Mouse (Mus musculus) stomach, embryonic 16.5 days (tissue): ENCODE results near the gene Ptprb. TPM values are rescaled to one million over a fixed set of nuclear protein-coding genes. Genes with fewer than 3 reads are reported as not detected.

Source experiments
- ATAC-seq: fragments of 200-750 bp; cut with Nextera tagmentation; 2 replicates; pipeline ENCODE4 v1.8.0; 2017; ENCODE audit warnings: moderate number of reproducible peaks, moderate TSS enrichment; ENCODE audit not compliant: insufficient read depth, low FRiP score
- H3K27ac ChIP-seq: fragments of 300-500 bp; sonication (generic); 2 replicates; pipeline ENCODE4 v1.5.1; 2014; ENCODE audit warnings: low read length
- H3K27me3 ChIP-seq: fragments of 300-500 bp; sonication (generic); 2 replicates; pipeline ENCODE4 v1.6.1; 2014; ENCODE audit warnings: low read length, control low read depth, mixed read lengths; ENCODE audit not compliant: control insufficient read depth, insufficient read depth
- H3K36me3 ChIP-seq: fragments of 300-500 bp; sonication (generic); 2 replicates; pipeline ENCODE4 v1.6.1; 2014; ENCODE audit warnings: low read length; ENCODE audit not compliant: control insufficient read depth, insufficient read depth
- H3K4me1 ChIP-seq: fragments of 300-500 bp; sonication (generic); 2 replicates; pipeline ENCODE4 v1.6.1; 2014; ENCODE audit warnings: low read length, control low read depth, mixed read lengths; ENCODE audit not compliant: control insufficient read depth, insufficient read depth
- H3K4me2 ChIP-seq: fragments of 300-500 bp; sonication (generic); 2 replicates; pipeline ENCODE4 v1.6.1; 2014; ENCODE audit warnings: low read depth, low read length, mixed read lengths
- H3K4me3 ChIP-seq: fragments of 300-500 bp; sonication (generic); replicated peaks from 2 replicates; pipeline ENCODE4 v1.5.1; 2014; ENCODE audit warnings: mild to moderate bottlenecking, low read length
- H3K9ac ChIP-seq: fragments of 300-500 bp; sonication (generic); 2 replicates; pipeline ENCODE4 v1.6.1; 2014; ENCODE audit warnings: low read length
- H3K9me3 ChIP-seq: fragments of 300-500 bp; sonication (generic); replicated peaks from 2 replicates; pipeline ENCODE4 v1.6.1; 2016; ENCODE audit warnings: low read length, control low read depth; ENCODE audit not compliant: control insufficient read depth
- WGBS: fragments of 180-500 bp; shearing (Covaris S2); extraction: QIAGEN DNeasy Blood & Tissue Kit; methylation state at CpG from one replicate; pipeline ENCODE4 v1.1.7; 2014; 5-methylcytosine and 5-hydroxymethylcytosine counted together
- polyA plus RNA-seq: library from polyadenylated mRNA; unstranded; fragments of >200 nt; fragmentation: Nextera tagmentation; extraction: Ambion mirVana; gene quantifications from 2 replicates; pipeline ENCODE4 v1.2.1, GENCODE M21; 2015

The Ptprb gene
- polyA plus RNA-seq: 5.2 and 5.6 TPM in 2 replicates

DNA sequence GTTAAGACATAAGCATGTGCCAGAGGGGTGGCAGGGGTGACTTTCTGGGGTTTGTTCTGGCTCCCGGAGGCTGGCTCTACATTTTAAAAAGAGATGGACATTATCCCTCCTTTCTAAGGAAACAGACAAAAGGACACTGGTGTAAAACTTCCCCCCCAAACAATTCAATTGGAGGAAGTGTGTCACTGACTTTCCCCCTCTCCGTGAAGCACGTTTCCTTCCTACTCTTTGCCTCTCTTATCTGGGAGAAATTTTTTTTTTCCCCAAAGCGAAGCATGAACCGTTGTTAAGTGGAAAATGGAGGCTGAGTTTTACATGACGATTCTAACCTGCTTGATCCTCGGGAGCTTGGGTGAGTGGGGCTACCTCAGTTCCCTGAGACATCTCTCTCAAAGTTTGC lies at the start of gene Ptprb:
Gene Ptprb (plus strand): TSS at position 244 of the 400 bp plus-strand sequence.
- no peak for ATAC-seq
- Histone ChIP-seq H3K27me3 (no peaks in the 10 kb centered on the region), H3K9ac (no peak within 1 kb of the TSS), H3K27ac (no peak within 1 kb of the TSS), H3K4me3 (peak within 1 kb of the TSS; percentile 27), H3K36me3 (no peaks in the 10 kb centered on the region), H3K9me3 (no peaks in the 10 kb centered on the region), H3K4me1 (no peaks in the 10 kb centered on the region), H3K4me2 (no peak within 1 kb of the TSS)
- 47% methylated on average over 7 of the region's 7 CpGs for WGBS

DNA sequence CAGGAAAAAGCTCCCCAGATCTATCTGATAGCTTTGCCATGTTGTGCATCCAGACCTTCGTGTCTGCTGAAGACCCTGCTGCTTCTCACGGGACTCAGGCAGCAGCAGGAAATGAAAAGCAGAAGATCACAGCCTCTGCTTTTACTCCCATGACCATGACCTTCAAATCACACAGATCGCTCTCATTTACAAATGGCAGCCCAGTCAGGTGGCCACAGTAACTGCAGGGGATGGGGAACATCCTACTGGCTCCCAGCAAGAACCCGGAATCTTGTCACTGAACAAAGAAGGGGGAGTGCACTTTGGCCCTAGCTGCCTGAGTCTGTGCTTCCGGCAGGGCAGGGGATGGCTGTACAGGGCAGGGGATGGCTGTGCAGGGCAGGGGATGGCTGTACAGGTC lies 40.0 kb upstream of the Ptprb start:
- Histone ChIP-seq H3K9me3 (no peaks in the 10 kb centered on the region), H3K9ac (no peak overlapping the region), H3K4me3 (no peak overlapping the region), H3K27me3 (no peaks in the 10 kb centered on the region), H3K4me1 (no peaks in the 10 kb centered on the region), H3K36me3 (no peaks in the 10 kb centered on the region), H3K27ac (no peak overlapping the region), H3K4me2 (no peak overlapping the region)
- no peak for ATAC-seq
- WGBS: 62% methylated on average over 5 of the region's 5 CpGs

DNA sequence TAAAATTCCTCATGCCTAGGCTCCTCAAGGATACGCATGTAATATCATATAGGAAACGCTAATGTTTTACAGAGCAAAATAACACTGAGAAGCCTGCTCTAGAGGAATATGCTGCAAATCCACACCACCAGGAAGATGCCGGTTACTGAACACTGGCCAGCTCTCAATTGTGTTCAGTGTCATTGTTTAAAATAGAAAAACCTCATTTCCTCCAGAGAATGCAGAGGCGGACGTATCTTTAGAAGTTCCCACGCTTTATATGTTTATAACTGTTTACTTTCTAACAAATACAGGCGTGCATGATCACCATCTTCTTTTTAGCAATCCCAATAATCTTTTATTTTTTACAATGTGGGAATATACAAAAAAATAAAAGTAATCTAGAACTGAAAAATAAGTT lies 33.1 kb upstream of the Ptprb start:
- Histone ChIP-seq H3K36me3 (no peaks in the 10 kb centered on the region), H3K4me2 (no peak overlapping the region), H3K9ac (no peak overlapping the region), H3K4me1 (no peaks in the 10 kb centered on the region), H3K27ac (no peak overlapping the region), H3K4me3 (no peak overlapping the region), H3K9me3 (no peaks in the 10 kb centered on the region), H3K27me3 (no peaks in the 10 kb centered on the region)
- ATAC-seq: no peak
- 39% methylated on average over 7 of the region's 7 CpGs for WGBS

GRCm38 (mm10) chr10:116243373-116243772 lies 31.9 kb upstream of the Ptprb start:
- WGBS: 38% methylated on average over 7 of the region's 7 CpGs
- ATAC-seq: no peak; the same call in 1 of the 2 replicates

GRCm38 (mm10) chr10:116245632-116246031 lies 29.7 kb upstream of the Ptprb start:
- no peaks in the 10 kb centered on the region for H3K9me3 ChIP-seq
- 63% methylated on average over 2 of the region's 2 CpGs for WGBS
- H3K4me2 ChIP-seq: no peak overlapping the region
- no peak overlapping the region for H3K9ac ChIP-seq
- H3K27me3 ChIP-seq: no peaks in the 10 kb centered on the region
- no peaks in the 10 kb centered on the region for H3K4me1 ChIP-seq
- no peak overlapping the region for H3K4me3 ChIP-seq
- no peak overlapping the region for H3K27ac ChIP-seq
- H3K36me3 ChIP-seq: no peaks in the 10 kb centered on the region
- no peak for ATAC-seq

More at GRCm38 (mm10) chr10:116243373-116243772, 31.9 kb upstream of the Ptprb start:
- Histone ChIP-seq H3K36me3 (no peaks in the 10 kb centered on the region), H3K4me1 (no peaks in the 10 kb centered on the region), H3K9ac (no peak overlapping the region), H3K27me3 (no peaks in the 10 kb centered on the region), H3K9me3 (no peaks in the 10 kb centered on the region), H3K27ac (no peak overlapping the region), H3K4me2 (no peak overlapping the region), H3K4me3 (no peak overlapping the region)

DNA sequence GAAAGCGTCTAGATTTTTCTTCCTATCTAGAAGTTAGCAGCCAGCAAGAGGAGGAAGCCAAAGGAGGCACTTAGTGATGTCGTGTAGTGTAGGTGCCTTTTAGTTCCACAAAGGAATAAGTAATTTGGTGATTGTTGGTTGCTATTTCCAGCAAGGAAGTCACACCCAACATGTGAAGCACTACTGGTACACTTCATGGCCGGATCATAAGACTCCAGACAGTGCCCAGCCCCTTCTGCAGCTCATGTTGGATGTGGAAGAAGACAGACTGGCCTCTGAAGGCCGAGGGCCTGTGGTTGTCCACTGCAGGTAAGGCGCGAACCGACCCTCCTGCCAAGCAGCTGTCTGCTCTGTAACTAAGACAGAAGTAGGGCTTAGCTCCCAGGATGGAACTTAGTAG lies 22.7 kb upstream of the Ptprb start:
- no peak overlapping the region for H3K4me3 ChIP-seq
- H3K4me2 ChIP-seq: no peak overlapping the region
- 87% methylated on average over 7 of the region's 7 CpGs for WGBS
- no peak for ATAC-seq
- H3K9me3 ChIP-seq: no peaks in the 10 kb centered on the region
- no peaks in the 10 kb centered on the region for H3K36me3 ChIP-seq
- H3K27me3 ChIP-seq: no peaks in the 10 kb centered on the region
- no peak overlapping the region for H3K27ac ChIP-seq
- H3K4me1 ChIP-seq: no peaks in the 10 kb centered on the region
- H3K9ac ChIP-seq: no peak overlapping the region

GRCm38 (mm10) chr10:116253972-116254371 lies 21.4 kb upstream of the Ptprb start:
- Histone ChIP-seq H3K4me3 (no peak overlapping the region), H3K4me2 (no peak overlapping the region), H3K9me3 (no peaks in the 10 kb centered on the region), H3K9ac (no peak overlapping the region), H3K36me3 (no peaks in the 10 kb centered on the region), H3K27ac (no peak overlapping the region), H3K4me1 (no peaks in the 10 kb centered on the region), H3K27me3 (no peaks in the 10 kb centered on the region)
- 32% methylated on average over 6 of the region's 6 CpGs for WGBS
- 0 out of 2 replicates have a peak, but pooled peaks have one; percentile 50 for ATAC-seq

DNA sequence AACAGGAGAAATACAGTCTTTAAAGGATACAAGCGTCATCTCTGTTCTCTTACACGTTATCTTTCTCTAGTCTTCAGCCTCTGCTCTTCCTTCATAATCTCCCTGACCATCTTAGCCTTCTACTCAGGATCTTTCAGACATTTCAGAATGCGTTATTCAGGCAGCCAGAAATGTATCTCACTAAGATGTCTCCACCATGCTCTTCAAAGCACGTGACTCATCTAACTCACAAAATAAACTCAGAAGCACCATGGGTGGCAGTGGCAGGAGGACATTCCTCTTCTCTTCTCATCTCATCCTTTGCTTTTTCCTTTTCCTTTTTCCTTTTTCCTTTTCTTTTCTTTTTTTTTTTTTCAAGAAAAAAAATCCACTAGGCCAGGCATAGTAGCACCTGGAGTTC lies 16.0 kb upstream of the Ptprb start:
- no peak for ATAC-seq
- no peak overlapping the region for H3K9ac ChIP-seq
- no peak overlapping the region for H3K27ac ChIP-seq
- H3K4me3 ChIP-seq: no peak overlapping the region
- no peaks in the 10 kb centered on the region for H3K4me1 ChIP-seq
- H3K36me3 ChIP-seq: no peaks in the 10 kb centered on the region
- H3K9me3 ChIP-seq: no peaks in the 10 kb centered on the region
- 72% methylated on average over 4 of the region's 4 CpGs for WGBS
- H3K27me3 ChIP-seq: no peaks in the 10 kb centered on the region
- no peak overlapping the region for H3K4me2 ChIP-seq

GRCm38 (mm10) chr10:116260658-116261433 lies 14.5 kb upstream of the Ptprb start:
- H3K27me3 ChIP-seq: no peaks in the 10 kb centered on the region
- no peak for ATAC-seq
- no peak overlapping the region for H3K27ac ChIP-seq
- no peak overlapping the region for H3K4me2 ChIP-seq
- WGBS: 51% methylated on average over 13 of the region's 13 CpGs
- H3K4me1 ChIP-seq: no peaks in the 10 kb centered on the region
- H3K4me3 ChIP-seq: no peak overlapping the region
- no peaks in the 10 kb centered on the region for H3K9me3 ChIP-seq
- no peaks in the 10 kb centered on the region for H3K36me3 ChIP-seq
- no peak overlapping the region for H3K9ac ChIP-seq
